Mouse (Mus musculus): Measurements from ENCODE around the gene Sdccag8.

DNA sequence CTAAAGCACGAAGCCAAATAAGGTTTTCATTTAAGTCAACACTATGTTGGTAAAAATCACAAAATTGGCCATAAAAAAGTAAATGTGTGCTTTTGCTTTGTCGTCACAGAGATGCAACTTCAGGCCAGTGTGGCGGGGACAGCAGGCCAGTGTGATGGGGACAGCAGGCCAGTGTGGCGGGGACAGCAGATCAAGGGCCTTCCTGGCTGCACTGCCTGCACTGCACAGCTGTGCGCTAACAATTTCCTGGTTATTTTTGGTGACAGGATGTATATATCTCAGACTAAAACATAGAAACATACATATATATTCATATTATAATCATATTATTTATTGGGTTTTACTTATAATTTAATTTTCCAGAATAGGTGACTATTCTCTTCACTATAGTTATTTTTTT lies 71.5 kb downstream of the Sdccag8 start:
- TF ChIP-seq POLR2A (IDR thresholded peaks at IDR 0.05; ENCODE audit: extremely low read depth, insufficient read depth, low read length) (no peak), CTCF (IDR thresholded peaks at IDR 0.05; ENCODE audit: extremely low read depth, insufficient read depth, low read length) (no peak)

Data from cortical plate, adult 2 months (tissue).